Mouse (Mus musculus) intestine, embryonic 15.5 days (tissue): ENCODE measurements at regions not wholly inside any gene's neighbourhood (a gene's known extent, or its start where the extent isn't known, plus 50 kb on each side); places are given as distances from the start of the nearest gene placed in this dataset.

Experiments
- ATAC-seq: fragments of 200-750 bp; cut with Nextera tagmentation; 2 replicates; pipeline ENCODE4 v1.8.0; 2017; ENCODE audit warnings: moderate TSS enrichment, moderate library complexity
- H3K27ac ChIP-seq: fragments of 300-500 bp; sonication (generic); 2 replicates; pipeline ENCODE4 v1.5.1; 2015; ENCODE audit warnings: mild to moderate bottlenecking, inconsistent platforms
- H3K27me3 ChIP-seq: fragments of 300-500 bp; sonication (generic); replicated peaks from 2 replicates; pipeline ENCODE4 v1.6.1; 2015; ENCODE audit warnings: inconsistent platforms
- H3K36me3 ChIP-seq: fragments of 300-500 bp; sonication (generic); 2 replicates; pipeline ENCODE4 v1.6.1; 2015; ENCODE audit warnings: inconsistent platforms
- H3K4me1 ChIP-seq: fragments of 300-500 bp; sonication (generic); replicated peaks from 2 replicates; pipeline ENCODE4 v1.6.1; 2015; ENCODE audit warnings: inconsistent platforms
- H3K4me2 ChIP-seq: fragments of 300-500 bp; sonication (generic); replicated peaks from 2 replicates; pipeline ENCODE4 v1.6.1; 2015; ENCODE audit warnings: mild to moderate bottlenecking, inconsistent platforms
- H3K4me3 ChIP-seq: fragments of 300-500 bp; sonication (generic); replicated peaks from 2 replicates; pipeline ENCODE4 v1.5.1; 2015; ENCODE audit warnings: inconsistent platforms
- H3K9ac ChIP-seq: fragments of 300-500 bp; sonication (generic); 2 replicates; pipeline ENCODE4 v1.6.1; 2015; ENCODE audit warnings: inconsistent platforms
- H3K9me3 ChIP-seq: fragments of 300-500 bp; sonication (generic); 2 replicates; pipeline ENCODE4 v1.6.1; 2016; ENCODE audit warnings: inconsistent platforms
- WGBS: fragments of 180-500 bp; shearing (Covaris S2); methylation state at CpG from one replicate; pipeline ENCODE4 v1.1.7; 2015; 5-methylcytosine and 5-hydroxymethylcytosine counted together

DNA sequence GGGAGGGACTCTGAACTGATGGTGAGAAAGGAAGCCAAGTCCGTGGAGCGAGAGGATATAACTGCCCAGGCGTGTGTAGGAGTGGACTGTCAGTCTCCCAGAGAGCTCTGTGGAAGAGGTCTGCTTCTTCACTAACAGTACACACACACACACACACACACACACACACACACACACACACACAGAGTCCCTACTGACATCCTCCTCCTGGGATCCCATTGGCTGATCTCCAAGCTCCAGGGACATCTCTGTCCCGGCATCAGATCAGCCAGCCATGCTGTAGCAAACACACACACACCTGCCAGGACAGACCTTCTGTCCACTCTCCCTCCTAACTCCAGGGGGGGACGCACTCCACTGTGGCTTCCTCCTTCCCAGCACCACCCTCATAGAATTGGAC, 401.5 kb downstream of the Sox9 start:
- H3K9ac ChIP-seq = no peak overlapping the region
- WGBS = 68% methylated on average over 5 of the region's 5 CpGs
- no peak for ATAC-seq
- H3K27me3 ChIP-seq = no peaks in the 10 kb centered on the region
- no peak overlapping the region for H3K27ac ChIP-seq
- no peak overlapping the region for H3K4me3 ChIP-seq
- peaks cover 14% of the 10 kb centered on the region; the same call in 1 of the 2 replicates for H3K4me1 ChIP-seq
- no peaks in the 10 kb centered on the region for H3K9me3 ChIP-seq
- no peak overlapping the region for H3K4me2 ChIP-seq
- no peaks in the 10 kb centered on the region for H3K36me3 ChIP-seq

DNA sequence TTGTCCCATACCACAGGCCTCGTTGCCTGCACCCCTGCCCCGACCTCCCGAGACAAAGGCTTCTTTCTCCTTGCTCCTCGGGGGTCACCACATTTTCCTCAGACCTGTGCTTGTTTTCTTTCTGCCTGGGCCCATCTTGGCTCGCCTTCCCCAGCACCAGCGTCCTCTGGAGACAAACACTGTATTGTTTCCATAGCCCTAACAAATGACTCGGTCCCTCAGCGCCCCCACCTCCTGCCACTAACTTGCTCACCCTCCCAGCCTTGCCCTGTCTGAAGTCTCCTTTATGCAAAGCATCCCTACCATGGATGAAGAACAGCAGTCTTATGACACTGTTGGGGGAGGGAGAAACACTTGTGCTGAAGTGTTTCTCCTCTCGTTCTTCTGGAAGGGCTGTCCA, 402.1 kb downstream of the Sox9 start:
- no peak overlapping the region for H3K4me3 ChIP-seq
- no peak overlapping the region for H3K4me2 ChIP-seq
- peak; percentile 20; the same call in 1 of the 2 replicates for ATAC-seq
- no peaks in the 10 kb centered on the region for H3K9me3 ChIP-seq
- H3K9ac ChIP-seq = no peak overlapping the region
- H3K27me3 ChIP-seq = no peaks in the 10 kb centered on the region
- WGBS = 24% methylated on average over 9 of the region's 9 CpGs
- H3K4me1 ChIP-seq = peaks cover 14% of the 10 kb centered on the region; the same call in 1 of the 2 replicates
- no peaks in the 10 kb centered on the region for H3K36me3 ChIP-seq
- no peak overlapping the region for H3K27ac ChIP-seq

DNA sequence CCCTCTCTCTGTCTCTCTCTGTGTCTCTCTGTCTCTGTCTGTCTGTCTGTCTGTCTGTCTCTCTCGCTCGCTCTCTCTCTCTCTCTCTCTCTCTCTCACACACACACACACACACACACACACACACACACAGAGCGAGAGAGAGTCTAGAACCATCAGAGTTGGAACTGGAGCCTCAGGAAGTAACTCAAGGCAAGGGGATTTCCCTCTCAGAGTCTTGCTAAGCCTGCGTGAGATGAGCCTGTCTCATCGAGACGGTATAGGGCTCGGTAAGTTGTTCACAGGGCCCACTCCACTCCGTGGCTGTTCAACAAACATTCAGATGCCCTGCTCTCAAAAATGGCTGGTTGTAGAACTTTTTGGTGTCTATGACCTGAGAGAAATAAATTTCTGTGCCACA, 405.4 kb downstream of the Sox9 start:
- Histone ChIP-seq H3K9ac (no peak overlapping the region), H3K36me3 (no peaks in the 10 kb centered on the region), H3K4me1 (0 out of 2 replicates have a peak, but pooled peaks cover 8% of the 10 kb centered on the region), H3K4me2 (no peak overlapping the region), H3K4me3 (no peak overlapping the region), H3K27me3 (no peaks in the 10 kb centered on the region), H3K27ac (no peak overlapping the region), H3K9me3 (no peaks in the 10 kb centered on the region)
- ATAC-seq = no peak
- 69% methylated on average over 8 of the region's 8 CpGs for WGBS

DNA sequence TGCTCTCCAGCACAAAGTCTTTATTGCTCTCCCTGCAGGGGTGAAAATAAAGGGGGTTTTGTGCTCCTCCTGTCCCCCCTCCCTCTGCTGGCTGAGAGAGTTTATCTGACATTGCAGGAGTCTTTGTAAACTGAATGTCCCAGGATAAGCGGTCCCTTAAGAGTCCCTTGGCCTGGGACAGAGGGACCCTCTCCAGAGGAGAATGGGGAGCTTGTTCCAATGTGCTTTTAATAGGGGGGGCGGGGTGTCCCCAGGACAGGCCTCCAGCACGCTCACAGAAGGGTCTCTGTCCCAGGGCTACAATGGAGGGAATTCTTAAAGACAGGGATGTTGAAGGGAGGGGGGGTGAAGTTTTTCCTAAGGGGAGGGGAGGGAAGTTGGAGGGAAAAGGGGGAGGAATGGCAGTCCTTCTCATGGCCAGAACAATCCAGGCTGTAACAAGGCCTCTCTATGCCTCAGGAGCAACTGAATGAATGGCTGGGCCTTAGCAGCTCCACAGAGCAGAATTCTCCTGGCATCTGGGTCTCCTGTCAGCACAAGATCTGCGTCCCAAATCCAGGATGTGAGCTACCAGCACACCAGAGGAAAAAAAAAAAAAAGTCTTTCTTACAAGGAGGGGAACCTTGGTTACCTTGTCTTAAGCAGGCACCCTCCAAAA, 406.4 kb downstream of the Sox9 start:
- WGBS = 59% methylated on average over 4 of the region's 4 CpGs
- Histone ChIP-seq H3K9me3 (no peaks in the 10 kb centered on the region), H3K27me3 (no peaks in the 10 kb centered on the region), H3K4me1 (0 out of 2 replicates have a peak, but pooled peaks cover 8% of the 10 kb centered on the region), H3K9ac (no peak overlapping the region), H3K27ac (no peak overlapping the region), H3K4me3 (no peak overlapping the region), H3K36me3 (no peaks in the 10 kb centered on the region), H3K4me2 (no peak overlapping the region)
- ATAC-seq = no peak

DNA sequence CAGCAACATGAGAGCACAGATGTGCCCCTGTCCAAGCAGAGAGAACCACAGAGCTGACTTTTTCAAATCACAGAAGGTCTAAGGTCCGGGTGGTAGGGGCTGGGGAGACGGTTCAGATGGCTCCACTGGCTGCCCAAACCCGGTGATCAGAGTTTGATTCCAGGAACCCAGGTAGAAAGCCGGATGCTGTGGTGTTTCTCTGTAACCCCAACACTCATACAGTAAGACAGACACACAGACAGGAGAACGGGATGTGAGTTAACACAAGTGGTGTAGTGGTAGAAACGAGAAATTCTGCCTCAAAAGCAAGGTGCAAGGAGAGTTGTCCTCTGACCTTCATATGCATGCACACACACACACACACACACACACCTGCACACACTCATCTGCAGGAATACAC, 408.0 kb downstream of the Sox9 start:
- no peak for ATAC-seq
- 0 out of 2 replicates have a peak, but pooled peaks cover 2% of the 10 kb centered on the region for H3K4me1 ChIP-seq
- H3K9me3 ChIP-seq = no peaks in the 10 kb centered on the region
- no peaks in the 10 kb centered on the region for H3K27me3 ChIP-seq
- no peak overlapping the region for H3K27ac ChIP-seq
- WGBS = 89% methylated on average over 6 of the region's 6 CpGs
- H3K4me3 ChIP-seq = no peak overlapping the region
- H3K4me2 ChIP-seq = no peak overlapping the region
- no peaks in the 10 kb centered on the region for H3K36me3 ChIP-seq
- no peak overlapping the region for H3K9ac ChIP-seq

DNA sequence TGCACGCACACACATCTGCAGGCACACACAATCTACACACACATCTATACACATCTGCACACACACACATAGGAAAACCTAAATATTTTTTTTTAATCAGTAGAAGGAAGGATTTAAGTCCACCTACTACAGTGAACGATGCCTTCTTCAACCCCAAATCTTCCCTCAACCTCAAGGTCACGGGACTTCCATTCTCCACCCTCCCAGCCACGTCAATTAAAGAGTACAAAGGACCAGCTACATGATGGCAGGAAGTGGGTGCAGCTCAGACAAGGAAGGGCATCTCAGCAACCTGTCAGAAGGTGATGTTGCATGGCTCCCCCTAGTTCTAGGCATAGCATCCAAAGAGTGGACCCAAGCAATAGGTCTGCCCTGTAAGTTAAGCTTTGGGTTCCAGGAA, 408.5 kb downstream of the Sox9 start:
- H3K36me3 ChIP-seq = no peaks in the 10 kb centered on the region
- no peak overlapping the region for H3K4me3 ChIP-seq
- no peaks in the 10 kb centered on the region for H3K27me3 ChIP-seq
- WGBS = 69% methylated on average over 4 of the region's 4 CpGs
- no peak for ATAC-seq
- no peak overlapping the region for H3K4me2 ChIP-seq
- no peak overlapping the region for H3K9ac ChIP-seq
- 0 out of 2 replicates have a peak, but pooled peaks cover 2% of the 10 kb centered on the region for H3K4me1 ChIP-seq
- no peak overlapping the region for H3K27ac ChIP-seq
- no peaks in the 10 kb centered on the region for H3K9me3 ChIP-seq

DNA sequence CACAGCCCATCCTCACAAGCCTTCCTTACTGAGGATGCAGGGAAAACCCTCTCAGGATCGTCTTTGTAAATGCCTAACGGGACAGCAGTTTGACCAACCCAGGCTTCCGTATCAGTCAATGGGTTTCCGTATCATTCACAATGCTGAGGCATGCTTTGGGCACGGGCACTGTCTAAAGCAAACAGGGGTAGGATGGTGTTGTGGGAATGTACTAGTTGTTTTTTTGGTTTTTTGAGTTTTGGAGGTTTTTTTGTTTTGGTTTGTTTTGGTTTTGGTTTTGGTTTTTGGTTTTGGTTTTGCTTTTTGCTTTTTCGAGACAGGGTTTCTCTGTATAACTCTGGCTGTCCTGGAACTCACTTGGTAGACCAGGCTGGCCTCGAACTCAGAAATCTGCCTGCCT, 409.0 kb downstream of the Sox9 start:
- no peaks in the 10 kb centered on the region for H3K9me3 ChIP-seq
- no peak overlapping the region for H3K4me3 ChIP-seq
- no peak overlapping the region for H3K27ac ChIP-seq
- no peak for ATAC-seq
- H3K9ac ChIP-seq = no peak overlapping the region
- H3K4me2 ChIP-seq = no peak overlapping the region
- H3K4me1 ChIP-seq = 0 out of 2 replicates have a peak, but pooled peaks cover 2% of the 10 kb centered on the region
- no peaks in the 10 kb centered on the region for H3K36me3 ChIP-seq
- H3K27me3 ChIP-seq = no peaks in the 10 kb centered on the region
- 89% methylated on average over 7 of the region's 7 CpGs for WGBS

DNA sequence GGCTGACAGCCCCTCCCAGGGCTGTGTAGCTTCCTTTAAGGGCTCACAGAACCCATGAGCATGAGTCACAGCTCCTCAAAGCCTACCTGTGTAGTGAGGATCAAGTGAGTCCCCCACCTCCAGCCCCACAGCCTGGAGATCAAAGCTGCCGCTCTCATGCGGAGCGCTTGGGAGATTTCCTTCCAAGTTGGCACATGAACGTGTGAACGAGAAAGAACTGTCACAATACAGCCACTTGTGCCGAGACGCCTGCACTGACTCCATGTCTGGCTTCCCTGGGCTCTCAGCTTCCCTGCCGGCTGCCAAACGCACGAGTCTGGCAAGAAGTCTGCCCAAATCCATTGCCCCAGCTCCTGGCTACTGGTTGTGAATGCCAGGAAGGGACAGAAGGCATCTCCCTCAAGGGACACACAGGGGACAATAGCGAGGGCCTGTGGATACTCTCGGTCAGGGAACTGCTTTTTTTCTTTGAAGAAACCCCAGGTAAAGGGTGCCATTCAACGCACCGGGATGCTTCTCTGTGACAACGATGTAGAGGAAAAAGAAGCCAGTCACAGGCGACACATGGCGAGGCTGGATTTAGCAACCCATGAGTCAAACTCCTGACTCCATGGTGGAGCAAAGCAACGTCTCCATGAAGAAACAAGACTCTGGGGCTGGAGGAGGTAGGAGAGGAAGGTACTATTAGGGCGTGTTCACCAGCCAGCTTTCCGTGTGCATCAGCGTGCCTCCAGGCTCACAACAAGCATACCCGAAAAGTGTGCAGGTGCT, 410.2 kb downstream of the Sox9 start:
- Histone ChIP-seq H3K4me2 (peak overlapping the region; percentile 20; the same call in 1 of the 2 replicates), H3K36me3 (no peaks in the 10 kb centered on the region), H3K9me3 (no peaks in the 10 kb centered on the region), H3K4me1 (no peaks in the 10 kb centered on the region), H3K27ac (0 out of 2 replicates have a peak overlapping the region, but pooled peaks have one; percentile 2), H3K9ac (no peak overlapping the region), H3K4me3 (no peak overlapping the region), H3K27me3 (no peaks in the 10 kb centered on the region)
- peak; percentile 62; the same call in 1 of the 2 replicates for ATAC-seq
- 60% methylated on average over 22 of the region's 22 CpGs for WGBS

DNA sequence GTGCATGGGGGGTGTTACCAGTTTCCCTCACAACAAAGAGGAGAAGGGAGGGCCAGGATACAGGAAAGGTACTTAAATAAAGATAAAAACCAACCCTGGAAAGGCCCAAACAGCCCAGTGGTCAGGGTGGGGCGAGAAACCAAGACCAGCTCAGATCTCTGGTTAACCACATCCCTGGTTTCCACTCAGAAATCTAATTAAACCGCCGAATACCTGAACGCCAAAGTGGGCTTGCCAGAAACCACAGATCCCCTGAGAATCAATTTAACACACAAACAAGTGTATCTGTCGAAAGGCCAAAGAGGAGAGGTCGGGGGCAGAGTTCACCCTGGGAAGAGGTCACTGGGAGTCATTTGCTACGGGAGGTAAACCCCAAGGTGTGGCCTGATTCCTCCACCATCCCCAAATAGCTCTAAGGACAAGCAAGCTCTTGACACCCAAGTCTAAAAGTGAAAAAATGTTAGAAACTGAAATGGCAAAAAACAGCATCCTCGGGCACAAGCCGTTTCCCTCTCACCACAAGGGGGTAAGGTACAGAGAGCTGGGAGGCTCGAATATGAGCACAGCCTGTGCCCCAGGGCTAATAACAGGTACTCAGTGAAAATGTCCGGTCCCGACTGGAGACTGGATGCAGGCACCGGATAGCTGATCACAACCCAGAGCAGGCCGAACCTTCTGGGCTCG, 412.3 kb downstream of the Sox9 start:
- no peak overlapping the region for H3K27ac ChIP-seq
- no peak overlapping the region for H3K4me3 ChIP-seq
- no peak for ATAC-seq
- H3K27me3 ChIP-seq = no peaks in the 10 kb centered on the region
- WGBS = 74% methylated on average over 15 of the region's 15 CpGs
- H3K4me1 ChIP-seq = 0 out of 2 replicates have a peak, but pooled peaks cover 4% of the 10 kb centered on the region
- H3K36me3 ChIP-seq = no peaks in the 10 kb centered on the region
- no peak overlapping the region for H3K4me2 ChIP-seq
- H3K9me3 ChIP-seq = no peaks in the 10 kb centered on the region
- H3K9ac ChIP-seq = no peak overlapping the region; the same call in 1 of the 2 replicates
